Mouse (Mus musculus) CH12.LX (cell line): ENCODE measurements around the gene Hecw2. TPM values are rescaled to one million over a fixed set of nuclear protein-coding genes. Genes with fewer than 3 reads are reported as not detected.

Experiments used
- DNase-seq: peaks from one replicate; pipeline ENCODE4 v3.0.0-alpha.2; 2013; ENCODE audit errors: extremely low read depth
- H3K27ac ChIP-seq: 2 replicates; pipeline ENCODE4 v1.5.1; 2012; ENCODE audit warnings: low read depth, mild to moderate bottlenecking, control low read depth, moderate library complexity; ENCODE audit not compliant: insufficient read depth
- H3K27me3 ChIP-seq: replicated peaks from 2 replicates; pipeline ENCODE3; 2012; ENCODE audit warnings: inconsistent platforms
- H3K36me3 ChIP-seq, 2 experiments: replicated peaks in 1 of 2; 2 replicates each; pipeline versions ENCODE3 to v1.6.1; 2012; ENCODE audit warnings: inconsistent platforms in 1 of 2, low read length in 1 of 2, mild to moderate bottlenecking in 1 of 2, mixed read lengths in 1 of 2, moderate library complexity in 1 of 2; ENCODE audit not compliant: control insufficient read depth in 1 of 2, insufficient read depth in 1 of 2
- H3K4me1 ChIP-seq, 2 experiments: 2 replicates each; pipeline ENCODE4 v1.6.1; 2012; ENCODE audit warnings: inconsistent platforms in 1 of 2, moderate library complexity in 1 of 2; ENCODE audit not compliant: insufficient read depth in 2 of 2, control insufficient read depth in 1 of 2
- H3K4me2 ChIP-seq: 2 replicates; pipeline ENCODE4 v1.6.1; 2012; ENCODE audit warnings: low read depth, mild to moderate bottlenecking, control low read depth; ENCODE audit not compliant: poor library complexity, insufficient read depth, severe bottlenecking
- H3K4me3 ChIP-seq, 3 experiments: fragments of 150-350 bp in 1 of 3; sonication (generic) in 1 of 3; replicated peaks in 1 of 3; 2 replicates each; pipeline versions ENCODE3 to v1.5.1; 2011 to 2012; ENCODE audit warnings: low read depth in 2 of 3, low read length in 2 of 3, mild to moderate bottlenecking in 2 of 3, moderate library complexity in 2 of 3, control low read depth in 1 of 3, improper control_type of control experiment in 1 of 3, inconsistent platforms in 1 of 3, mixed read lengths in 1 of 3; ENCODE audit not compliant: poor library complexity in 1 of 3
- H3K79me2 ChIP-seq: replicated peaks from 2 replicates; pipeline ENCODE4 v1.6.1; 2012; ENCODE audit warnings: mild to moderate bottlenecking, moderate library complexity; ENCODE audit not compliant: control insufficient read depth, poor library complexity, insufficient read depth, severe bottlenecking; ENCODE audit errors: extremely low read depth
- H3K9ac ChIP-seq: 2 replicates; pipeline ENCODE4 v1.6.1; 2012; ENCODE audit warnings: low read depth, mild to moderate bottlenecking, control low read depth, moderate library complexity; ENCODE audit not compliant: insufficient read depth
- H3K9me3 ChIP-seq: replicated peaks from 2 replicates; pipeline ENCODE3; 2012; ENCODE audit warnings: low read length, inconsistent platforms, mixed read lengths
- BHLHE40 ChIP-seq: IDR thresholded peaks from 2 replicates; pipeline ENCODE4 v1.6.1; 2011; ENCODE audit warnings: mild to moderate bottlenecking, low read depth, low read length, improper control_type of control experiment
- CTCF ChIP-seq, 2 experiments: IDR thresholded peaks in 1 of 2; conservative IDR thresholded peaks in 1 of 2; 2 replicates each; pipeline ENCODE4 v1.5.1; 2011 to 2012; ENCODE audit warnings: low read depth in 2 of 2, low read length in 2 of 2, improper control_type of control experiment in 1 of 2, inconsistent platforms in 1 of 2, mild to moderate bottlenecking in 1 of 2, moderate library complexity in 1 of 2
- E2F4 ChIP-seq: IDR thresholded peaks from 2 replicates; pipeline ENCODE4 v1.6.1; 2011; ENCODE audit warnings: low read depth, low read length, improper control_type of control experiment; ENCODE audit not compliant: insufficient replicate concordance
- ETS1 ChIP-seq: conservative IDR thresholded peaks from 2 replicates; pipeline ENCODE4 v1.6.1; 2012; ENCODE audit warnings: low read depth, mild to moderate bottlenecking, inconsistent platforms, low read length, improper control_type of control experiment, moderate library complexity
- IRF4 ChIP-seq: IDR thresholded peaks from 2 replicates; pipeline ENCODE4 v1.6.1; 2014; ENCODE audit warnings: low read depth, mild to moderate bottlenecking, inconsistent platforms, low read length, improper control_type of control experiment
- JUN ChIP-seq: IDR thresholded peaks from 2 replicates; pipeline ENCODE4 v1.6.1; 2011; ENCODE audit warnings: low read depth, mild to moderate bottlenecking, low read length, improper control_type of control experiment, moderate library complexity; ENCODE audit not compliant: insufficient read depth
- JUND ChIP-seq: conservative IDR thresholded peaks from 2 replicates; pipeline ENCODE4 v1.6.1; 2011; ENCODE audit warnings: low read depth, low read length, improper control_type of control experiment
- MAFK ChIP-seq: IDR thresholded peaks from 2 replicates; pipeline ENCODE4 v1.6.1; 2011; ENCODE audit warnings: low read length, improper control_type of control experiment; ENCODE audit not compliant: insufficient replicate concordance
- MAX ChIP-seq: IDR thresholded peaks from 2 replicates; pipeline ENCODE4 v1.6.1; 2011; ENCODE audit warnings: low read length, improper control_type of control experiment
- MXI1 ChIP-seq: IDR thresholded peaks from 2 replicates; pipeline ENCODE4 v1.6.1; 2011; ENCODE audit warnings: mild to moderate bottlenecking, low read depth, low read length, improper control_type of control experiment
- MYC ChIP-seq: IDR thresholded peaks from 2 replicates; pipeline ENCODE4 v1.6.1; 2011; ENCODE audit warnings: low read depth, mild to moderate bottlenecking, improper control_type of control experiment, low read length
- NELFE ChIP-seq: IDR thresholded peaks from 2 replicates; pipeline ENCODE4 v1.6.1; 2011; ENCODE audit warnings: low read depth, low read length, improper control_type of control experiment
- NRF1 ChIP-seq: IDR thresholded peaks from 2 replicates; pipeline ENCODE4 v1.6.1; 2014; ENCODE audit warnings: low read depth, mild to moderate bottlenecking, inconsistent platforms, low read length, improper control_type of control experiment, moderate library complexity
- POLR2A ChIP-seq: IDR thresholded peaks from 2 replicates; pipeline ENCODE4 v1.6.1; 2011; ENCODE audit warnings: low read depth, mild to moderate bottlenecking, improper control_type of control experiment, low read length
- POLR2AphosphoS2 ChIP-seq: IDR thresholded peaks from 2 replicates; pipeline ENCODE4 v1.6.1; 2011; ENCODE audit warnings: low read depth, low read length, improper control_type of control experiment
- RAD21 ChIP-seq: IDR thresholded peaks from 2 replicates; pipeline ENCODE4 v1.6.1; 2011; ENCODE audit warnings: low read depth, mild to moderate bottlenecking, low read length, improper control_type of control experiment, moderate library complexity
- RCOR1 ChIP-seq: conservative IDR thresholded peaks from 2 replicates; pipeline ENCODE4 v1.6.1; 2012; ENCODE audit warnings: low read depth, mild to moderate bottlenecking, inconsistent platforms, low read length, improper control_type of control experiment
- SIN3A ChIP-seq: IDR thresholded peaks from 2 replicates; pipeline ENCODE4 v1.6.1; 2012; ENCODE audit warnings: low read length, improper control_type of control experiment, inconsistent platforms
- TBP ChIP-seq: conservative IDR thresholded peaks from 2 replicates; pipeline ENCODE4 v1.6.1; 2011; ENCODE audit warnings: low read depth, low read length, improper control_type of control experiment
- TCF12 ChIP-seq: IDR thresholded peaks from 2 replicates; pipeline ENCODE4 v1.6.1; 2014; ENCODE audit warnings: low read depth, mild to moderate bottlenecking, inconsistent platforms, low read length, improper control_type of control experiment
- ZKSCAN1 ChIP-seq: IDR thresholded peaks from 2 replicates; pipeline ENCODE4 v1.6.1; 2012; ENCODE audit warnings: low read depth, inconsistent platforms, low read length, improper control_type of control experiment, borderline replicate concordance
- ZMIZ1 ChIP-seq: IDR thresholded peaks from 2 replicates; pipeline ENCODE4 v1.6.1; 2012; ENCODE audit warnings: low read depth, mild to moderate bottlenecking, inconsistent platforms, low read length, improper control_type of control experiment
- ZNF384 ChIP-seq: IDR thresholded peaks from 2 replicates; pipeline ENCODE4 v1.6.1; 2012; ENCODE audit warnings: low read depth, low read length, improper control_type of control experiment, inconsistent platforms
- dilution Hi-C: fragments of 300-500 bp; cut with MboI; formaldehyde crosslinking; loops from 2 replicates; pipeline ENCODE4 v1.14.3; 2020; ENCODE audit warnings: low sequenced_read_pairs; ENCODE audit not compliant: extremely low pct_unique_long_range_greater_than_20kb, extremely low pct_ligation_motif_present
- in situ Hi-C: fragments of 300-500 bp; cut with MboI; formaldehyde crosslinking; loops from 3 replicates; pipeline ENCODE4 v1.14.3; 2019; ENCODE audit warnings: low sequenced_read_pairs, low pct_ligation_motif_present, low pct_unique_long_range_greater_than_20kb, mixed read lengths
- polyA plus RNA-seq: library from polyadenylated mRNA; unstranded; fragments of >175 nt; gene quantifications from 2 replicates; pipeline ENCODE4 v1.2.1, GENCODE M21; 2012; ENCODE audit warnings: low read depth; ENCODE audit not compliant: insufficient read length
- total RNA-seq, 2 experiments: library from RNA; depleted of rRNA; stranded (reverse); fragments of 300-350 nt in 1 of 2; fragments of >200 nt in 1 of 2; gene quantifications; 2 replicates each; pipeline ENCODE4 v1.2.3; 2012 to 2014

The Hecw2 gene
- total and polyA plus RNA-seq, 3 experiments, result 0.05 to 0.59 (median 0.14) TPM

DNA sequence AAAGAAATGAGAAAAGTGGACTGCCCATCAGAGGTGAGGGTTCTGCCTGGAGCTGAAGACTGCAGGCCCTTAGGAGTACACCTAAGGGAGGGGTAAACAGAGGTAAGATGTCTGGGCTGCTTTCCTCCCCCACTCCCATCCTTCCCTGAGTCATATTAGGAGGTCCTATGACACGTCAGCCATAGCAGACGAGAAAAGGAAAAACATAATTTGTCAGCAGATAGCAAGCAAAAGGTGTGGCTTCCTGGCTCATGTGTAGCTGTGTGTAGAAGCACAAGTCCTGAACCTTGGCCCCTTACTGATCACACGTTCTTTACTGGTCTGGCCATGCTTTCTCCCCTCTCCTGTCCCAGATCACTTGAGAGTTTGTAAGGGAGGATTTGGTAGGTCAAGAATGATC, 397.2 kb downstream of the Hecw2 start:
- dilution Hi-C loops, result no loop called here
- no peaks in the 10 kb centered on the region for H3K79me2 ChIP-seq

DNA sequence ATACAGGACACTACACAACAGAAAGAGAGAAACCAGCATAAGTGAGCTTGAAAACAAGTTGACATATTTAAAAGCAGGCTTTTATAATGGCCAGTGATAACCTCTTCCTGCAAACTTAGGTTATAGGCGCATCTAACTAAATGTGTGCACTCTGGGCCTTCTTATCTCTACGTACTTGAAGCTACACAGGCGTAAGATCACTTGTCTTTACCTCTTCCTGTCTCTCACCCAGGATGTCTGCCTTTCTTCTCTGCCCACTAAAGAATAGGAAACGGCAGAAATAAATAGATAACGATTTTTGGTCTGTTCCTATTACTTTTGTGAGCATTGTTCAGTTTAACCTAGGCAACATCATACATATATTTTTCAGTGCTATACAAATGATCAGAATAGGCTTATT, 397.9 kb downstream of the Hecw2 start:
- dilution Hi-C loops (no loop called here), in situ Hi-C loops (loop anchor here (25.0 kb wide), 1 partner anchor 90 kb away; no protein-coding TSS in a partner anchor)
- Histone ChIP-seq H3K79me2 (no peaks in the 10 kb centered on the region), H3K4me2 (no peak overlapping the region), H3K4me3 (no peak overlapping the region), H3K4me1 (peaks cover 5 to 17% of the 10 kb centered on the region in 2 experiments; a peak in 3 of 4 replicates), H3K27ac (no peak overlapping the region), H3K27me3 (no peaks in the 10 kb centered on the region), H3K9me3 (peaks cover 2% of the 10 kb centered on the region), H3K36me3 (no peaks in the 10 kb centered on the region), H3K9ac (no peak overlapping the region)
- DNase-seq, result no peak
- TF ChIP-seq NRF1, result no peak
- no peak for TF ChIP-seq POLR2AphosphoS2
- TF ChIP-seq E2F4, result no peak
- TF ChIP-seq CTCF (conservative IDR thresholded peaks at IDR 0.05 in 1 of 2, IDR thresholded peaks at IDR 0.05 in 1 of 2; ENCODE audit: low read depth in 2 of 2, low read length in 2 of 2), result no peak
- TF ChIP-seq BHLHE40, result no peak
- no peak for TF ChIP-seq ZNF384
- TF ChIP-seq MAX, result no peak
- no peak for TF ChIP-seq RCOR1
- no peak for TF ChIP-seq MAFK
- TF ChIP-seq JUND, result no peak
- no peak for TF ChIP-seq IRF4
- TF ChIP-seq NELFE, result no peak
- TF ChIP-seq RAD21, result no peak
- no peak for TF ChIP-seq TCF12
- no peak for TF ChIP-seq SIN3A
- TF ChIP-seq MXI1, result no peak
- TF ChIP-seq MYC, result no peak
- TF ChIP-seq JUN, result no peak
- TF ChIP-seq ZMIZ1, result no peak

More for the DNA sequence above, 397.2 kb downstream of the Hecw2 start:
- H3K4me2 ChIP-seq, result no peak overlapping the region
- TF ChIP-seq ZKSCAN1 (no peak), IRF4 (peak; percentile 50; the same call in 1 of the 2 replicates), MXI1 (no peak), CTCF (conservative IDR thresholded peaks at IDR 0.05 in 1 of 2, IDR thresholded peaks at IDR 0.05 in 1 of 2; ENCODE audit: low read depth in 2 of 2, low read length in 2 of 2) (no peak), TBP (no peak), NELFE (no peak), ETS1 (no peak), NRF1 (no peak), POLR2A (no peak)
- TF ChIP-seq, all 38 proteins: peak for 1
- Histone ChIP-seq H3K9me3 (no peaks in the 10 kb centered on the region), H3K27me3 (no peaks in the 10 kb centered on the region), H3K4me1 (peaks cover 4 to 10% of the 10 kb centered on the region in 2 experiments; a peak in 2 of 4 replicates), H3K9ac (no peak overlapping the region), H3K36me3 (no peaks in the 10 kb centered on the region), H3K4me3 (no peak overlapping the region), H3K27ac (no peak overlapping the region)
- DNase-seq, result no peak
- in situ Hi-C loops, result loop anchor here (25.0 kb wide), 1 partner anchor 89 kb away; no protein-coding TSS in a partner anchor
